Mouse (Mus musculus) thymus, postnatal 36 days (tissue): ENCODE measurements around the gene Gm20873.
"Not testable (repeated sequence)": the region's sequence is repeated elsewhere in the genome, so short reads cannot be mapped to it uniquely, and the experiment has no call there.

Source experiments
- DNase-seq, 2 experiments: peaks; one replicate each; pipeline ENCODE4 v3.0.0; 2022; ENCODE audit warnings: mixed read lengths in 2 of 2

The Gm20873 gene

DNA sequence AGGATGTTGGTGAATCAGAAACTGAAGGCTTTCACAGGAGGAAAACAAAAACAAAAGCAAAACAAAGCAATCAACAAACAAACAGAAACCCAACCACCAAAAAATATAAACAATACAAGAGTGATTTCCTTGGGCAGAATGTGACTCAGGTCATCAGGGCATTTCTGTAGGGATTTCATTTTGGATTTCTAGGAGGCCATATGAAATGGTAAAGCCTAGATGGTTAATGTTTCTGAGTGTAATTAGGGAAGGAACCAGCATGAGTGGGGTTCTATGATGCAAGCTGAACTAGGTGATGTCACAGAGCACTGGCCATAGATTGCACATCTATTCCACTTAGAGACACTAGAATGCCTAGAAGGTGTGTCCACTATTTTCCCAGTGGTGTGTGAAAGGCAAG is at the start of gene Gm20873:
Gm20873 (plus strand) TSS at position 301 of the 400 bp plus-strand sequence.
- not testable (repeated sequence) for DNase-seq

DNA sequence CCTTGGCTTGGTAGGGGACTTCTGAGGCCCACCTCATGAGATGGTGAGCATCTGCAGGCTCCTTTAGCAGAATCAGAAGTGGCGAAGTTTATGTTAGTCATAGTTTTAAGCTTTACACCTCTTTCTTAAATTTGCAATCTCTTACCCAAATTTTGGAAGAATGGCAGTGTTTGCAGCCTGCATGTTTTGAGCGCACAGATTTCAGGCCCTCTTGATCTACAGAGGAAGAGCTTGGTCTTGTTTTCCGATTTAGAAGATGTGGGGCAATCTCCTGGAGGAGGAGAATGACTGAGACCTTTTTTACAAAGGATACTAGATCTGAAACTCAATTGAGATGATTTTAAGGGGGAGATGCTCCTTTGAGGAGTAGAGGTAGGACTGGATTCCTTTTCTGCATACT is 29.0 kb upstream of the Gm20873 start, which contains the start of gene Gm21746:
Gm21746 (minus strand) TSS at position 101 of the 400 bp plus-strand sequence.
- not testable (repeated sequence) for DNase-seq
